Mouse (Mus musculus) lung, adult 10 weeks (tissue): Measurements from ENCODE around the gene Tmbim7. TPM values are rescaled to one million over a fixed set of nuclear protein-coding genes. Genes with fewer than 3 reads are reported as not detected.

Experiments
- polyA plus RNA-seq: library from polyadenylated mRNA; stranded (reverse); fragments of 350-450 nt; fragmentation: Illumina TruSeq; extraction: RNeasy Lipid Tissue Mini Kit (QIAGEN cat#74804); gene quantifications from one replicate; pipeline ENCODE4 v1.2.3, GENCODE M21; 2014; ENCODE audit warnings: low read depth, low replicate concordance; ENCODE audit not compliant: insufficient read depth

Tmbim7 gene
- polyA plus RNA-seq, result not detected

GRCm38 (mm10) chr5:3650881-3651280, at the start of gene Tmbim7:
Gene Tmbim7 (plus strand): TSS chr5:3651181.

DNA sequence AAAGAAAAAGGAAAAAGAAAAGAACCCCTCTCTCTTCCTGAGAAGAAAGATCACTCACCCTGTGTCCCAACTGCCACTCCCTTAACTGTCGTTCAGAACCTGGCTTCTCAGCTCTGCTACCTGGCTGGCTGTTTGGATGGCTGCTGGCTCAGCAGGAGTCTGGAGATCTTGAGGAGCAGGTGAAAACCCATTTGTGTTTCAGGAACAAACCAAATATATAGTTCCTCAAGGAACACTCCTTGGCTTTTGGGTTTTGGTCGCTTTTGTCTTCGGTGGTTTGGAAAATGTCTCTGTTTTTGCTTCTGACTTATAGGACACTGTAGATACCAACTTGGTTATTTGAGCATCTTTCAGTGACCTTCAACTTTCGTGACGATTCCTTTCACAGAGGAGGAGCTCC, 6.1 kb downstream of the Tmbim7 start, which contains the start of gene Gatad1:
TSS of gene Gatad1 (minus strand) at position 101 of the 400 bp plus-strand sequence.

Other genes starting within 250 kb of the Tmbim7 start
- 14.5 TPM for gene Fam133b, start 107.3 kb upstream of the Tmbim7 start, polyA plus RNA-seq
- gene 1700109H08Rik, start 79.6 kb upstream of the Tmbim7 start, polyA plus RNA-seq, result 0.38 TPM
- gene Pex1, start 55.1 kb upstream of the Tmbim7 start, polyA plus RNA-seq, result 6.1 TPM
- 5.1 TPM for gene Rbm48, start 54.6 kb upstream of the Tmbim7 start, polyA plus RNA-seq
- gene Gatad1, start 6.0 kb downstream of the Tmbim7 start, polyA plus RNA-seq, result 58.6 TPM
- gene Ankib1, start 151.7 kb downstream of the Tmbim7 start, polyA plus RNA-seq, result 7.2 TPM
- 13.6 TPM for gene Krit1, start 152.0 kb downstream of the Tmbim7 start, polyA plus RNA-seq
- 0.08 TPM for gene Lrrd1, start 194.0 kb downstream of the Tmbim7 start, polyA plus RNA-seq
- gene Mterf1a, start 242.8 kb downstream of the Tmbim7 start, polyA plus RNA-seq, result 4.6 TPM